Mouse (Mus musculus) cortical plate, adult 2 months (tissue): ENCODE results near the gene Cby1. TPM values are rescaled to one million over a fixed set of nuclear protein-coding genes. Genes with fewer than 3 reads are reported as not detected.

Source experiments
- H3K27ac ChIP-seq: fragments of 200-500 bp; 2 replicates; pipeline ENCODE4 v1.5.1; 2012; ENCODE audit warnings: low read length, control low read depth, inconsistent platforms; ENCODE audit not compliant: insufficient read depth
- H3K4me1 ChIP-seq: fragments of 200-500 bp; 2 replicates; pipeline ENCODE4 v1.6.1; 2011; ENCODE audit warnings: low read length; ENCODE audit not compliant: control insufficient read depth, insufficient read depth
- H3K4me3 ChIP-seq: fragments of 200-500 bp; 2 replicates; pipeline ENCODE4 v1.5.1; 2011; ENCODE audit warnings: mild to moderate bottlenecking, low read length, control low read depth; ENCODE audit not compliant: insufficient read depth
- CTCF ChIP-seq: fragments of 200-500 bp; IDR thresholded peaks from 2 replicates; pipeline ENCODE4 v1.5.1; 2011; ENCODE audit warnings: mild to moderate bottlenecking, control low read depth, low read length; ENCODE audit not compliant: insufficient read depth; ENCODE audit errors: extremely low read depth
- POLR2A ChIP-seq: fragments of 200-500 bp; IDR thresholded peaks from 2 replicates; pipeline ENCODE4 v1.6.1; 2011; ENCODE audit warnings: mild to moderate bottlenecking, low read length, control low read depth; ENCODE audit not compliant: insufficient read depth; ENCODE audit errors: extremely low read depth
- polyA plus RNA-seq: library from polyadenylated mRNA; depleted of rRNA; stranded (reverse); fragments of >200 nt; gene quantifications from 2 replicates; pipeline ENCODE4 v1.2.3, GENCODE M21; 2012; rRNA removed

Cby1 gene
- polyA plus RNA-seq: 35.6 and 37.0 TPM in 2 replicates

- Histone ChIP-seq H3K4me1 (peaks cover 4% of the 10 kb centered on the region), H3K27ac (peak within 1 kb of the TSS; percentile 97), H3K4me3 (peak within 1 kb of the TSS; percentile 84)
- no peak for TF ChIP-seq CTCF
- TF ChIP-seq POLR2A: peak; percentile 82
Measured at GRCm38 (mm10) chr15:79658531-79659375, at the start of gene Cby1, which contains the start of gene Fam227a. Cby1 (plus strand) TSS chr15:79659199. Fam227a (minus strand) TSS chr15:79658956.

- Histone ChIP-seq H3K4me1 (no peaks in the 10 kb centered on the region), H3K27ac (no peak overlapping the region), H3K4me3 (no peak overlapping the region)
- TF ChIP-seq CTCF: no peak
Measured at GRCm38 (mm10) chr15:79609226-79609625, 49.8 kb upstream of the Cby1 start.

GRCm38 (mm10) chr15:79615501-79615900 is 43.5 kb upstream of the Cby1 start:
- no peak overlapping the region for H3K4me3 ChIP-seq
- H3K27ac ChIP-seq: no peak overlapping the region
- no peaks in the 10 kb centered on the region for H3K4me1 ChIP-seq
- TF ChIP-seq CTCF (no peak), POLR2A (no peak)

GRCm38 (mm10) chr15:79616729-79617128 is 42.3 kb upstream of the Cby1 start:
- no peak for TF ChIP-seq CTCF
- no peak for TF ChIP-seq POLR2A
- Histone ChIP-seq H3K27ac (no peak overlapping the region), H3K4me1 (no peaks in the 10 kb centered on the region), H3K4me3 (no peak overlapping the region)

- Histone ChIP-seq H3K4me3 (no peak overlapping the region), H3K4me1 (no peaks in the 10 kb centered on the region), H3K27ac (no peak overlapping the region)
- TF ChIP-seq POLR2A: no peak
- no peak for TF ChIP-seq CTCF
Measured at GRCm38 (mm10) chr15:79617135-79617534, 41.9 kb upstream of the Cby1 start.

- Histone ChIP-seq H3K4me1 (no peaks in the 10 kb centered on the region), H3K4me3 (no peak overlapping the region), H3K27ac (no peak overlapping the region)
- TF ChIP-seq CTCF: no peak
- no peak for TF ChIP-seq POLR2A
Measured at GRCm38 (mm10) chr15:79618456-79618855, 40.5 kb upstream of the Cby1 start.

- TF ChIP-seq POLR2A (no peak), CTCF (no peak)
- Histone ChIP-seq H3K27ac (no peak overlapping the region), H3K4me1 (no peaks in the 10 kb centered on the region), H3K4me3 (no peak overlapping the region)
Measured at GRCm38 (mm10) chr15:79619770-79620414, 39.1 kb upstream of the Cby1 start.

- H3K4me3 ChIP-seq: no peak overlapping the region
Measured at GRCm38 (mm10) chr15:79630471-79630870, 28.5 kb upstream of the Cby1 start.

GRCm38 (mm10) chr15:79641135-79641817 is 17.7 kb upstream of the Cby1 start:
- Histone ChIP-seq H3K4me3 (no peak overlapping the region), H3K4me1 (peaks cover 3% of the 10 kb centered on the region; the same call in 1 of the 2 replicates), H3K27ac (no peak overlapping the region)
- no peak for TF ChIP-seq CTCF
- no peak for TF ChIP-seq POLR2A

More at GRCm38 (mm10) chr15:79630471-79630870, 28.5 kb upstream of the Cby1 start:
- H3K4me1 ChIP-seq: no peaks in the 10 kb centered on the region
- no peak overlapping the region for H3K27ac ChIP-seq
- TF ChIP-seq POLR2A (no peak), CTCF (no peak)
